Mouse (Mus musculus) stomach, embryonic 14.5 days (tissue): ENCODE results near the gene Timm10. TPM values are rescaled to one million over a fixed set of nuclear protein-coding genes. Genes with fewer than 3 reads are reported as not detected.
A peak's percentile ranks its signal among the peaks of the same experiment; 100 is the strongest.

Source experiments
- ATAC-seq: fragments of 200-750 bp; cut with Nextera tagmentation; 2 replicates; pipeline ENCODE4 v1.8.0; 2017; ENCODE audit warnings: low read depth, moderate TSS enrichment; ENCODE audit not compliant: insufficient number of reproducible peaks, insufficient read depth, low FRiP score
- H3K27ac ChIP-seq: fragments of 300-500 bp; sonication (generic); 2 replicates; pipeline ENCODE4 v1.5.1; 2014; ENCODE audit warnings: mild to moderate bottlenecking, low read length, moderate library complexity, mixed read lengths
- H3K27me3 ChIP-seq: fragments of 300-500 bp; sonication (generic); 2 replicates; pipeline ENCODE4 v1.6.1; 2014; ENCODE audit warnings: low read length, control low read depth, mixed read lengths; ENCODE audit not compliant: control insufficient read depth, insufficient read depth
- H3K36me3 ChIP-seq: fragments of 300-500 bp; sonication (generic); 2 replicates; pipeline ENCODE4 v1.6.1; 2014; ENCODE audit warnings: mild to moderate bottlenecking, control low read depth, low read length, moderate library complexity, mixed read lengths; ENCODE audit not compliant: control insufficient read depth, insufficient read depth
- H3K4me1 ChIP-seq: fragments of 300-500 bp; sonication (generic); 2 replicates; pipeline ENCODE4 v1.6.1; 2014; ENCODE audit warnings: low read length, control low read depth, mixed read lengths; ENCODE audit not compliant: control insufficient read depth, insufficient read depth
- H3K4me2 ChIP-seq: fragments of 300-500 bp; sonication (generic); replicated peaks from 2 replicates; pipeline ENCODE4 v1.6.1; 2014; ENCODE audit warnings: low read depth, low read length, control low read depth
- H3K4me3 ChIP-seq: fragments of 300-500 bp; sonication (generic); 2 replicates; pipeline ENCODE4 v1.5.1; 2014; ENCODE audit warnings: low read depth, low read length, control low read depth
- H3K9ac ChIP-seq: fragments of 300-500 bp; sonication (generic); replicated peaks from 2 replicates; pipeline ENCODE4 v1.6.1; 2014; ENCODE audit warnings: low read depth, mild to moderate bottlenecking, control low read depth, low read length, moderate library complexity, mixed read lengths
- H3K9me3 ChIP-seq: fragments of 300-500 bp; sonication (generic); 2 replicates; pipeline ENCODE4 v1.6.1; 2016; ENCODE audit warnings: low read depth, low read length, control low read depth; ENCODE audit not compliant: control insufficient read depth
- WGBS: fragments of 180-500 bp; shearing (Covaris S2); extraction: QIAGEN DNeasy Blood & Tissue Kit; methylation state at CpG from one replicate; pipeline ENCODE4 v1.1.7; 2014; 5-methylcytosine and 5-hydroxymethylcytosine counted together
- polyA plus RNA-seq: library from polyadenylated mRNA; unstranded; fragments of >200 nt; fragmentation: Nextera tagmentation; extraction: Ambion mirVana; gene quantifications from 2 replicates; pipeline ENCODE4 v1.2.1, GENCODE M21; 2014

Timm10 gene
- polyA plus RNA-seq, 1 experiment from 2014 or later: 60.2 TPM

DNA sequence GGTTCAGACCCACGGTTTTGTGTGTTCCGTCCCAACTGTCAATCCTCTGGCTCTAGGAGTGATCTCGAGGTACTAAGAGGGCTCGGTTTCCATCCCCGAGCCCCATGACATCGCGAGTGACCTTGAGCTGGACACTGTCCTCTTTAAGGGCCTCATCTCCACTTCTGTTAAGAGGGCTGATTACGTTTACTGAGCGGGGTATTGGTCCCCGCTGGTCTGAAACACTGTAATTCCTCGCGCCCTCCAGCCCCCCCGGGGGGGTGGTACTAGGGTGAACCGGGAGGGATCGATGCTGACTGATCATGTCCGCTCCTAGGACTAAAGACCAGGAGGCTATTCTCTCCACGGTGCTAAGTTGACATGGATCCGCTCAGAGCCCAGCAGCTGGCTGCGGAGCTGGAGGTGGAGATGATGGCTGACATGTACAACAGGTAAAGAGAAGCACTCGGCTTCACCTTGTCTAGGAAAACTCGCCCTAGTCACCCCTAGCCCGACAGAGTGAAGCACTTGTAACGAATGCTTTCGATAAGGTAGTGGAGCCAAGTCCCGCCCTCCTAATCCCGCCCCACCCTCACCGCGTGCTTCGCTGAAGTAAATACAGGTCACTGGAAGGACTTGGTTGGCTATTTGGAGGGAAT lies 605 bp downstream of the Timm10 start:
- H3K4me2 ChIP-seq: peak overlapping the region; percentile 97
- H3K36me3 ChIP-seq: no peaks in the 10 kb centered on the region
- H3K27ac ChIP-seq: peak overlapping the region; percentile 39
- ATAC-seq: peak; percentile 20; the same call in 1 of the 2 replicates
- H3K4me1 ChIP-seq: 0 out of 2 replicates have a peak, but pooled peaks cover 10% of the 10 kb centered on the region
- no peaks in the 10 kb centered on the region for H3K9me3 ChIP-seq
- H3K4me3 ChIP-seq: peak overlapping the region; percentile 90
- 1% methylated on average over 29 of the region's 29 CpGs for WGBS
- no peaks in the 10 kb centered on the region for H3K27me3 ChIP-seq
- H3K9ac ChIP-seq: peak overlapping the region; percentile 63

GRCm38 (mm10) chr2:84831666-84832391 lies 5.0 kb downstream of the Timm10 start:
- 26% methylated on average over 10 of the region's 10 CpGs for WGBS
- Histone ChIP-seq H3K4me1 (0 out of 2 replicates have a peak, but pooled peaks cover 10% of the 10 kb centered on the region), H3K4me2 (no peak overlapping the region), H3K36me3 (no peaks in the 10 kb centered on the region), H3K9me3 (no peaks in the 10 kb centered on the region), H3K4me3 (no peak overlapping the region), H3K9ac (no peak overlapping the region), H3K27ac (peak overlapping the region; percentile 72), H3K27me3 (no peaks in the 10 kb centered on the region)
- peak; percentile 68 for ATAC-seq

DNA sequence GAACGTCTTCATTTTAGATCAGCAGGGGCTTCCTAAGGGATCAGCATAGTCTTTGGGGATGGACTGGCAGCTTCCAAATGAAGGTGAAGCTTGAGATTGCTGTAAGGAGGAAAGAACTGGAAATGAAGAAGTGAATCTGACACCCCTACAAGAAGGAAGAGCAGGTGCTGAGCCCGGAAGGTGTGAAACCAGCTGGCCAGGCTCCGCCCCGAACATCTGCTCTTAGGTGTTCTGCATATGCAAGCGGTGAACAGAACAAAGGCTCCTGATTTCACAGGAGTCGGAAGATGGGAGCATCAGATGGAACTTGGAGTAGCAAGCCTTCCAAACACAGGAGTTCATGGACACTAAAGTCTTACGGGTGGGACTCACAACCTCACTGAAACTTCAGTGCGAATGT lies 10.3 kb downstream of the Timm10 start:
- H3K36me3 ChIP-seq: no peaks in the 10 kb centered on the region
- H3K27me3 ChIP-seq: no peaks in the 10 kb centered on the region
- H3K9ac ChIP-seq: no peak overlapping the region
- H3K27ac ChIP-seq: no peak overlapping the region
- no peak for ATAC-seq
- no peaks in the 10 kb centered on the region for H3K9me3 ChIP-seq
- H3K4me2 ChIP-seq: no peak overlapping the region
- 47% methylated on average over 8 of the region's 8 CpGs for WGBS
- H3K4me3 ChIP-seq: no peak overlapping the region
- H3K4me1 ChIP-seq: peaks cover 16% of the 10 kb centered on the region; the same call in 1 of the 2 replicates

GRCm38 (mm10) chr2:84837817-84838592 lies 11.2 kb downstream of the Timm10 start:
- no peaks in the 10 kb centered on the region for H3K9me3 ChIP-seq
- peaks cover 16% of the 10 kb centered on the region; the same call in 1 of the 2 replicates for H3K4me1 ChIP-seq
- no peaks in the 10 kb centered on the region for H3K36me3 ChIP-seq
- H3K27ac ChIP-seq: no peak overlapping the region
- ATAC-seq: no peak
- no peaks in the 10 kb centered on the region for H3K27me3 ChIP-seq
- WGBS: 21% methylated on average over 9 of the region's 9 CpGs
- H3K9ac ChIP-seq: no peak overlapping the region
- H3K4me3 ChIP-seq: no peak overlapping the region
- H3K4me2 ChIP-seq: no peak overlapping the region

DNA sequence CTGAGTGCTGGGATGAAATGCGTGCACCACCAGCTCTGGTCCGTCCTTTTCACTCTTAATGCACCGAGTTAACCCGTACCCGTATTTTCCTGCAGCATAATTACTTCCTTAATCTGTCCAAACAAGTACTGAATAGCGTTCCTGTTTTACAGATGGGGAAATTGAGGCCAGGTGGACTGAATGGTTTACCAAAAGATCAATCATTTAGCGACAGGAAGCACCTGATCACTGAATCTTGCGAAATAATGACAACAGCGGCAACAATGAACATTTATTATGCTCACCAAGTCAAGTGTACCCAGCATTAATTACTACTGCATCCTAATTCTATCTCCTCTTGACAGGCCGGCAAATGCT lies 11.8 kb downstream of the Timm10 start, which contains the start of gene Slc43a1:
TSS of gene Slc43a1 (plus strand) at position 258 of the 357 bp plus-strand sequence.
- no peaks in the 10 kb centered on the region for H3K27me3 ChIP-seq
- no peak for ATAC-seq
- H3K4me1 ChIP-seq: peaks cover 16% of the 10 kb centered on the region; the same call in 1 of the 2 replicates
- H3K4me2 ChIP-seq: peak within 1 kb of the TSS; percentile 96
- H3K27ac ChIP-seq: peak within 1 kb of the TSS; percentile 92
- no peaks in the 10 kb centered on the region for H3K36me3 ChIP-seq
- H3K4me3 ChIP-seq: peak within 1 kb of the TSS; percentile 58
- H3K9me3 ChIP-seq: no peaks in the 10 kb centered on the region
- WGBS: 23% methylated on average over 10 of the region's 10 CpGs
- H3K9ac ChIP-seq: peak within 1 kb of the TSS; percentile 74

GRCm38 (mm10) chr2:84838993-84839980 lies 12.5 kb downstream of the Timm10 start:
- ATAC-seq: peak; percentile 44; the same call in 1 of the 2 replicates
- peak overlapping the region; percentile 92 for H3K27ac ChIP-seq
- H3K27me3 ChIP-seq: no peaks in the 10 kb centered on the region
- H3K4me2 ChIP-seq: peak overlapping the region; percentile 96
- H3K4me3 ChIP-seq: peak overlapping the region; percentile 58
- no peaks in the 10 kb centered on the region for H3K9me3 ChIP-seq
- 1% methylated on average over 46 of the region's 47 CpGs for WGBS
- peak overlapping the region; percentile 74 for H3K9ac ChIP-seq
- H3K4me1 ChIP-seq: peaks cover 16% of the 10 kb centered on the region; the same call in 1 of the 2 replicates
- H3K36me3 ChIP-seq: no peaks in the 10 kb centered on the region

DNA sequence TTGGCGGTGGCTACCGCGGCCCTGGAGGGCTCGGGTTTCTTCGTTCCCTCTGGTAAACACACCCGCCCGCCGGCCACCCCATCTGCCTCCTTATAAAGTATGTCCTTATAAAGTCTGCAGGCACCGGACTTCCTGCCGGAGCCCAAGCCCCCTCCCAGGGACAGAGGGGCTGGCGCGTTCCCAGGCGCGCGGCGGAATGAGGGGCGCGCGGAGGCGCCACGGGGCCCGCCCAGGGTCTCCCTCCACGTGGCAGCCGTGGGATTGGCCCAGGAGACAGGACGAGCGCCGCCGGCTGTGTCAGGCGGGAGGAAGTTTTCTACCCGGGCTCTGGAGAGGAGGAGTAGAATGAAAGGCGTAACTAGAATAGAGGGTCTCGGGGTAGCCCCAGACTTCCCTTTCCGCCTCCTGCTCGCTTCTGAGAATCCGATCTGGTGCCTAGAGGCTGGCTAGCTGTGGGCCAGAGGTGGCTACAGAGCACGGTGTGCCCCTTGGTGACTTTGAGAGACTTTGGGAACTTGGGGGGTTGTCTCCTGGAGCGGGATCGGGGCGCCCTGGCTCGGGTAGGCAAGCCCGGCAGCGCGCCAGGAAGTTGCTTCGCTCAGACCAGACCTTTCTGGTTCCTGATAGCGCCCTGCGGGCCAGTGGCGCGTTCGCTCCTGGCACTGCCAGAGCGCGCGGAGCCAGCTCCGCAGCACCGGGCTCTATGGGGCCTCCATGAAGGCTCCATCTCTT lies 13.4 kb downstream of the Timm10 start:
- Histone ChIP-seq H3K27me3 (no peaks in the 10 kb centered on the region), H3K9ac (peak overlapping the region; percentile 74), H3K36me3 (no peaks in the 10 kb centered on the region), H3K4me1 (peaks cover 16% of the 10 kb centered on the region; the same call in 1 of the 2 replicates), H3K27ac (peak overlapping the region; percentile 92), H3K4me3 (peak overlapping the region; percentile 58), H3K4me2 (peak overlapping the region; percentile 96), H3K9me3 (no peaks in the 10 kb centered on the region)
- ATAC-seq: peak; percentile 90
- under 1% methylated on average over 54 of the region's 54 CpGs for WGBS
